Comparison of ENCODE assay signal across 34 mouse cellular contexts in the genomic region with DNA sequence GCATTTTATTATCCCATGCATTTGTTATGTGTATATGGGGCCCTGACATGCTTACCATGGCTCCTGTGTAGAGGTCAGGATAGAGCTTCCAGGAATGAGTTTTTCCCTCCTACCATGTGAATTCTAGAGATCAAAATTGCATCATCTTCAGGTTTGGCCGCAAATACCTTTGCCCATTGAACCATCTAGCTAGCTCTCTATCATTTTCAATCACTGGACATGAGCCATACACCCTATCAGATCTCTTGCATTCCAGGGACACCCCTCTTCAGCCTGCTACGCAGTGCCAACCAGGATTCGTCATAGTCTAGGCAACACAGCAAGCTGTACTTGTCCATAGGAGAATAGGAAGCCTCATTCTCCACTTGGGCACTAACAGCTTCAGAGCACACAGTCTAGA.
"Had no signal": no experiment of that assay in that cellular context is flagged by ENCODE, and none has a peak within 500 bp of the region (broad histone marks: within the 10 kb centered on the region; RNA-seq: fewer than 3 reads in every experiment).

No protein-coding gene starts in this region.

- H3K4me3 ChIP-seq: heart, embryonic 10.5 days; heart, embryonic 12.5 days; heart, embryonic 13.5 days; heart, embryonic 15.5 days; hindbrain, embryonic 10.5 days; hindbrain, embryonic 12.5 days; hindbrain, embryonic 13.5 days; hindbrain, embryonic 15.5 days; intestine, embryonic 15.5 days; kidney, embryonic 15.5 days; layer of hippocampus, adult 2 months had no signal

- DNase-seq: heart, postnatal 10 days; heart, postnatal 14 days; heart, postnatal 36 days; heart, postnatal 4 days; kidney, adult 11 months; kidney, adult 18-20 months; kidney, adult 2 months; kidney, adult 8-10 months; kidney, adult 9 months; kidney, postnatal 10 days; kidney, postnatal 14 days; kidney, postnatal 25 days; kidney, postnatal 36 days; kidney, postnatal 4 days; layer of hippocampus, adult 9-11 months; layer of hippocampus, postnatal 36 days had no signal

- ATAC-seq: hindbrain, embryonic 16.5 days; hindbrain, postnatal 0 days; inflammation-experienced regulatory T-cells, adult 6 months; intestine, embryonic 15.5 days; intestine, embryonic 16.5 days; intestine, postnatal 0 days had no signal

- H3K4me2 ChIP-seq: heart, embryonic 11.5 days; heart, embryonic 12.5 days; heart, embryonic 13.5 days; heart, embryonic 15.5 days; hindbrain, embryonic 12.5 days; hindbrain, embryonic 13.5 days; hindbrain, embryonic 15.5 days; intestine, embryonic 15.5 days; kidney, embryonic 15.5 days had no signal

- H3K36me3 ChIP-seq: heart, embryonic 10.5 days; heart, embryonic 12.5 days; heart, embryonic 13.5 days; heart, embryonic 15.5 days; hindbrain, embryonic 10.5 days; hindbrain, embryonic 12.5 days; hindbrain, embryonic 13.5 days; hindbrain, embryonic 15.5 days; intestine, embryonic 15.5 days; kidney, embryonic 15.5 days had no signal

- H3K27ac ChIP-seq: heart, embryonic 10.5 days; heart, embryonic 13.5 days; heart, embryonic 15.5 days; hindbrain, embryonic 10.5 days; hindbrain, embryonic 12.5 days; hindbrain, embryonic 13.5 days; hindbrain, embryonic 15.5 days; hindbrain, postnatal 0 days; intestine, embryonic 15.5 days; kidney, embryonic 15.5 days; kidney, postnatal 0 days; layer of hippocampus, adult 2 months had no signal

- H3K9ac ChIP-seq: heart, embryonic 12.5 days; heart, embryonic 13.5 days; heart, embryonic 15.5 days; hindbrain, embryonic 12.5 days; hindbrain, embryonic 13.5 days; hindbrain, embryonic 15.5 days; intestine, embryonic 15.5 days; kidney, embryonic 15.5 days had no signal

- H3K27me3 ChIP-seq: heart, embryonic 12.5 days; heart, embryonic 13.5 days; heart, embryonic 15.5 days; hindbrain, embryonic 12.5 days; hindbrain, embryonic 13.5 days; hindbrain, embryonic 15.5 days; intestine, embryonic 15.5 days; kidney, embryonic 15.5 days had no signal

- H3K9me3 ChIP-seq: heart, embryonic 10.5 days; heart, embryonic 12.5 days; heart, embryonic 13.5 days; heart, embryonic 15.5 days; hindbrain, embryonic 10.5 days; hindbrain, embryonic 12.5 days; hindbrain, embryonic 13.5 days; hindbrain, embryonic 15.5 days; intestine, embryonic 15.5 days; kidney, embryonic 15.5 days had no signal

- H3K4me1 ChIP-seq: heart, embryonic 10.5 days; heart, embryonic 12.5 days; heart, embryonic 13.5 days; heart, embryonic 15.5 days; hindbrain, embryonic 10.5 days; hindbrain, embryonic 12.5 days; hindbrain, embryonic 13.5 days; hindbrain, embryonic 15.5 days; intestine, embryonic 15.5 days; kidney, embryonic 15.5 days had no signal
